Mouse (Mus musculus) lung, adult 10 weeks (tissue): ENCODE measurements around the gene Gm14418. TPM values are rescaled to one million over a fixed set of nuclear protein-coding genes. Genes with fewer than 3 reads are reported as not detected.

ENCODE experiments used
- polyA plus RNA-seq: library from polyadenylated mRNA; stranded (reverse); fragments of 350-450 nt; fragmentation: Illumina TruSeq; extraction: RNeasy Lipid Tissue Mini Kit (QIAGEN cat#74804); gene quantifications from one replicate; pipeline ENCODE4 v1.2.3, GENCODE M21; 2014; ENCODE audit warnings: low read depth, low replicate concordance; ENCODE audit not compliant: insufficient read depth

The Gm14418 gene
- 6.1 TPM for polyA plus RNA-seq

GRCm38 (mm10) chr2:177398096-177398495 is at the start of gene Gm14418:
Gene Gm14418, minus strand, starts transcription at chr2:177398320.

Other genes with a start within 250 kb of the Gm14418 start
- 9.6 TPM for gene Gm14410, start 191.9 kb downstream of the Gm14418 start, polyA plus RNA-seq
- not detected for gene Gm14409, start 131.3 kb downstream of the Gm14418 start, polyA plus RNA-seq
- 0.29 TPM for gene Gm14412, start 74.0 kb downstream of the Gm14418 start, polyA plus RNA-seq
- gene Zfp970, start 66.4 kb upstream of the Gm14418 start, polyA plus RNA-seq = 22.5 TPM
- gene Gm14403, start 99.9 kb upstream of the Gm14418 start, polyA plus RNA-seq = 7.7 TPM
- gene Gm14406, start 179.9 kb upstream of the Gm14418 start, polyA plus RNA-seq = not detected